8 mouse cellular contexts compared by ENCODE assay signal in the genomic region with DNA sequence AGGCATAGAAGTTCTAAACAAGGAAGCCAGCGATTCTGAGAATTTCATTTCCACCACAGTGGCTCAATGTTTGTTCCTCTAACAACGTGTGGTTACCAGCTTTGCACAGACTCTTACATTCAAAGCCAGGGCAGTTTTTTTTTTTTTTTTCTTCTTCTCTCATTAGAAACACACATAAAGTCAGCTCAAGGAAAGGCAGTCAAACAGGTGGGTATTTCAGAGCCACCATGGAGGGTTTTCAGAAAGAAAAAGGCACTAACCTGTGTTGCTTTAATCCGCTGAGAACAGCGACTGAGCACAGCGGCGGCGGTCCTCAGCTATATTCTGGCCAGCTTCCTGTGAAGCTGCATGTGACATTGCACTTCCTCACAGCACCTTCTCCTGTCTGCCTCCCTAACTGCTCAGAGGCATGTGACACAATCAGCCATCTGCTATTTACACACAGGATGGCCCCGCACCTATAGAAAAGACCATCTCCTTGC. TPM values are rescaled to one million over a fixed set of nuclear protein-coding genes. Genes with fewer than 3 reads are reported as not detected.
DNase-seq lines count a peak whose midpoint lies in the region; ATAC-seq and TF ChIP-seq lines count a peak whose summit lies in the region.

No protein-coding gene starts in this region.

- TF ChIP-seq POLR2A in cerebellum, adult 2 months (IDR thresholded peaks at IDR 0.05; ENCODE audit: borderline replicate concordance, insufficient read depth, low read length): no peak

- no peaks in the 10 kb centered on the region for H3K4me1 ChIP-seq in cerebellum, adult 2 months (ENCODE audit: control insufficient read depth, insufficient read depth, low read length)

- peak overlapping the region; percentile 57; the same call in 1 of the 2 replicates for H3K27ac ChIP-seq in layer of hippocampus, adult 2 months
- H3K27ac ChIP-seq in cerebellum, adult 2 months (ENCODE audit: insufficient read depth, low read length): no peak overlapping the region

- H3K27me3 ChIP-seq in cerebellum, adult 2 months (ENCODE audit: control insufficient read depth, insufficient read depth, low read length): no peaks in the 10 kb centered on the region

- TF ChIP-seq CTCF in layer of hippocampus, adult 2 months (conservative IDR thresholded peaks at IDR 0.05): no peak
- no peak for TF ChIP-seq CTCF in cerebellum, adult 2 months (IDR thresholded peaks at IDR 0.05; ENCODE audit: borderline replicate concordance, insufficient read depth, low read depth, low read length)

- H3K4me3 ChIP-seq in layer of hippocampus, adult 2 months: no peak overlapping the region
- no peak overlapping the region for H3K4me3 ChIP-seq in cerebellum, adult 2 months (replicated peaks; ENCODE audit: insufficient read depth, low read depth, low read length)

- ATAC-seq in hematopoietic stem cell, adult 5-6 weeks (replicated peaks in 1 of 2; ENCODE audit: insufficient read depth in 1 of 2, low FRiP score in 2 of 2, low TSS enrichment in 1 of 2, low read depth in 1 of 2, poor library complexity in 2 of 2, severe bottlenecking in 2 of 2): peak; percentile 65 to 78

- DNase-seq in layer of hippocampus, adult 2 months (ENCODE audit: low spot score in 2 of 2): no peak
- DNase-seq in layer of hippocampus, adult 9-10 months (ENCODE audit: low spot score): no peak
- DNase-seq in lung, postnatal 14 days: peak; percentile 41
- peak; percentile 78 for DNase-seq in thymus, postnatal 14 days
- DNase-seq in cerebellum, adult 2 months: no peak
- DNase-seq in adrenal gland, adult (ENCODE audit: inconsistent age in 2 of 2, low spot score in 1 of 2): no peak
- no peak for DNase-seq in urinary bladder, postnatal 36 days (ENCODE audit: low spot score in 2 of 2)

- 81% methylated on average over 8 of the region's 8 CpGs for WGBS in cerebellum, adult 2 months

RNA-seq across cellular contexts. Expression of a gene that starts 43.4 kb away (rescaled TPM):
- 1 to 10 TPM; 8.1 to 10.0 TPM for total RNA-seq in layer of hippocampus, adult 2 months (2021)
- 18.8 and 24.3 TPM in 2 replicates for total RNA-seq in hematopoietic stem cell, adult 5-6 weeks (2017)
- polyA plus RNA-seq in cerebellum, adult 2 months (2012; rRNA removed): 6.1 and 7.2 TPM in 2 replicates

Comparison
In these comparisons a context has a peak if more than half of its experiments do, and no peak if none do; other contexts are left out.
1. DNase-seq: peak in lung, postnatal 14 days (single experiment) and thymus, postnatal 14 days (single experiment); none in layer of hippocampus, adult 2 months (0 of 2), layer of hippocampus, adult 9-10 months (single experiment), cerebellum, adult 2 months (0 of 2), adrenal gland, adult (0 of 2) and urinary bladder, postnatal 36 days (0 of 2).